Mouse (Mus musculus) heart, postnatal 0 days (tissue): ENCODE data around the gene 1110008P14Rik. TPM values are rescaled to one million over a fixed set of nuclear protein-coding genes. Genes with fewer than 3 reads are reported as not detected.
"Not testable (repeated sequence)": the region's sequence is repeated elsewhere in the genome, so short reads cannot be mapped to it uniquely, and the experiment has no call there.

Source experiments
- ATAC-seq: fragments of 200-750 bp; cut with Nextera tagmentation; 2 replicates; pipeline ENCODE4 v1.8.0; 2017; ENCODE audit warnings: low read depth, moderate number of reproducible peaks, moderate library complexity; ENCODE audit not compliant: insufficient read depth
- DNase-seq: peaks from one replicate; pipeline ENCODE4 v3.0.0-alpha.2; 2016; ENCODE audit warnings: low spot score
- H3K27ac ChIP-seq: fragments of 300-500 bp; sonication (generic); 2 replicates; pipeline ENCODE4 v1.5.1; 2014; ENCODE audit warnings: low read depth, mild to moderate bottlenecking
- H3K27me3 ChIP-seq: fragments of 300-500 bp; sonication (generic); 2 replicates; pipeline ENCODE4 v1.6.1; 2014; ENCODE audit warnings: low read length, mixed read lengths; ENCODE audit not compliant: control insufficient read depth, insufficient read depth
- H3K36me3 ChIP-seq: fragments of 300-500 bp; sonication (generic); replicated peaks from 2 replicates; pipeline ENCODE4 v1.6.1; 2014; ENCODE audit warnings: low read length, mixed read lengths; ENCODE audit not compliant: control insufficient read depth, insufficient read depth
- H3K4me1 ChIP-seq: fragments of 300-500 bp; sonication (generic); 2 replicates; pipeline ENCODE4 v1.6.1; 2014; ENCODE audit warnings: antibody characterized with exemption; ENCODE audit not compliant: control insufficient read depth, insufficient read depth
- H3K4me2 ChIP-seq: fragments of 300-500 bp; sonication (generic); 2 replicates; pipeline ENCODE4 v1.6.1; 2014; ENCODE audit warnings: low read depth, mild to moderate bottlenecking, low read length, moderate library complexity
- H3K4me3 ChIP-seq: fragments of 300-500 bp; sonication (generic); 2 replicates; pipeline ENCODE4 v1.5.1; 2014; ENCODE audit warnings: low read depth, low read length
- H3K9ac ChIP-seq: fragments of 300-500 bp; sonication (generic); replicated peaks from 2 replicates; pipeline ENCODE4 v1.6.1; 2014; ENCODE audit warnings: low read depth, low read length, mixed read lengths
- H3K9me3 ChIP-seq: fragments of 300-500 bp; sonication (generic); replicated peaks from 2 replicates; pipeline ENCODE4 v1.6.1; 2016; ENCODE audit warnings: low read length; ENCODE audit not compliant: control insufficient read depth
- CTCF ChIP-seq: IDR thresholded peaks from 2 replicates; pipeline ENCODE4 v1.5.1; 2016; ENCODE audit warnings: antibody characterized with exemption, control low read depth, low read depth
- EP300 ChIP-seq: IDR thresholded peaks from 2 replicates; pipeline ENCODE4 v1.6.1; 2016; ENCODE audit warnings: antibody characterized with exemption, low read depth
- WGBS: fragments of 180-500 bp; shearing (Covaris S2); extraction: QIAGEN DNeasy Blood & Tissue Kit; methylation state at CpG from one replicate; pipeline ENCODE4 v1.1.7; 2014; 5-methylcytosine and 5-hydroxymethylcytosine counted together
- polyA plus RNA-seq: library from polyadenylated mRNA; unstranded; fragments of >200 nt; fragmentation: Nextera tagmentation; extraction: Ambion mirVana; gene quantifications from 2 replicates; pipeline ENCODE4 v1.2.1, GENCODE M21; 2015
- total RNA-seq: library from RNA; depleted of rRNA; stranded (reverse); fragments of >200 nt; gene quantifications from 2 replicates; pipeline ENCODE4 v1.2.3, GENCODE M21; 2014; ENCODE audit warnings: low replicate concordance

1110008P14Rik gene
- total and polyA plus RNA-seq, 2 experiments from 2014 or later = 77.0 to 195 TPM

DNA sequence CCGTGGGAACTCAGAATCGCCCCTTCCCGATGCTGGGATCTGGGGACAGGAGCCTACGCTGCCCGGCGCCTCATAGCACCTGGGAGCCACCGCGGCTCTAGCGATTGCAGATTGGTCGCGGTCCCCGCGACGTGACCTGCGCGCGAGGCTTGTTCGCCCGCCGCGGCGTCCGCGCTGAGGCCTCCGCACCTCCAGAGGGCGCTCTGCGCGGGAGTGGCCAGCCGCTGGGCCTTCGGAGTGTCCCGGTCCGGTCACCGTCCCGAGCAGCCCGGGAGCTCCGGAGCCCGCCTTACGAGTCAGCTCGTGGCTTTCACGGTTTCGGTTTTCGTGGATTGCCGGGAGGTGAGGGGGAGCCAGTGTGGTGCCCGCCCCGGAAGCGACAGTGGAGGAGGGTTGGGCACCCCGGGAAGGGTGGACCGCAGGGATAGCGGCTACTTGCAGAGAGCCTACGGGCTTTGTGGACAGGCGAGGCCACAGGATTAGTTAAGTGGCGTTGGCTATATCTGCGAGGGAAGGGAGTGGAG is 18.9 kb downstream of the 1110008P14Rik start:
- Histone ChIP-seq H3K9ac (peak overlapping the region; percentile 72), H3K36me3 (peaks cover 31% of the 10 kb centered on the region), H3K27ac (peak overlapping the region; percentile 84), H3K27me3 (no peaks in the 10 kb centered on the region), H3K4me3 (peak overlapping the region; percentile 61), H3K4me1 (peaks cover 5% of the 10 kb centered on the region), H3K4me2 (peak overlapping the region; percentile 69), H3K9me3 (no peaks in the 10 kb centered on the region)
- ATAC-seq (peak; percentile 85), DNase-seq (peak; percentile 84)
- TF ChIP-seq CTCF = peak; percentile 77
- 0 out of 2 replicates have a peak, but pooled peaks have one; percentile 47 for TF ChIP-seq EP300
- WGBS = under 1% methylated on average over 52 of the region's 53 CpGs

DNA sequence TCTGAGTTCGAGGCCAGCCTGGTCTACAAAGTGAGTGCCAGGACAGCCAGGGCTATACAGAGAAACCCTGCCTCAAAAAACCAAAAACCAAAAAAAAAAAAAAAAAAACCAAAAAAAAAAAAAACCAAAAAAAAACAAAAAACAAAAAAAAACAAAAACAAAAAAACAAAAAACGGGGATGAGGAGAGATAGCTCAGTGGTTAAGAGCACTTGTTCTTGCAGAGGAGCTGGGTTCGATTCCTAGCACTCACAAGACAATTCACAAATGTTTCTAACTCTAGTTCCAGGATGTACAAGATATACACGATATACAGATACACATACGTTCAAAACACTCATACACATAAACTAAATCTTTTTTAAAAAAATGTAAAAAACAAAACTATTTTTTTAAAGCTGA is 19.5 kb downstream of the 1110008P14Rik start:
- DNase-seq, H3K27me3 ChIP-seq, H3K9me3 ChIP-seq, H3K4me1 ChIP-seq, ATAC-seq: not testable (repeated sequence)
- Histone ChIP-seq H3K27ac (peak overlapping the region; percentile 84), H3K36me3 (peaks cover 25% of the 10 kb centered on the region), H3K4me2 (peak overlapping the region; percentile 69), H3K9ac (peak overlapping the region; percentile 72), H3K4me3 (peak overlapping the region; percentile 61)
- 34% methylated on average over 5 of the region's 5 CpGs for whole genome bisulfite sequencing

DNA sequence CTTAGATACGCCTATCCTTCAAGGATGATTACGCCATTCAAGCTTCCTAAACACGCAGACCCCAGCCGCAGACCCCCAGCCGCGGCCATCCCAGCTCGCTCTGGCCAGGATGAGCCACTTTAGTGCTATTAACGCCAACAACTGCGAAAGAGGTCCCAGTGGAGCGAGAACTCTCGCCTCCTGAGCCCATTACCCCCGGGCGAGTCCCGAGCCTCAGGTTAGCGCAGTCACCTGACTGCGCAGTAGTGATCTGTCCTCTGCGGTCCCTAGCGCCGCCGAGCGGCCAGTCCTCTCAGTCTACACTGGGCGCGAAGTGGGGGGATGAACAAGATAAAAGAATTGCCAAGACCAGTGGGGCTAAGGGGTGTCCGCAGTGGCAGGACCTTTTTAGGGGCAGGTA is 20.3 kb downstream of the 1110008P14Rik start:
- TF ChIP-seq CTCF (peak; percentile 51), EP300 (no peak)
- H3K9ac ChIP-seq = no peak overlapping the region
- no peak overlapping the region for H3K27ac ChIP-seq
- H3K4me2 ChIP-seq = peak overlapping the region; percentile 69
- ATAC-seq (peak; percentile 34), DNase-seq (peak; percentile 56)
- peaks cover 19% of the 10 kb centered on the region for H3K36me3 ChIP-seq
- peaks cover 5% of the 10 kb centered on the region for H3K4me1 ChIP-seq
- no peaks in the 10 kb centered on the region for H3K9me3 ChIP-seq
- H3K4me3 ChIP-seq = peak overlapping the region; percentile 36
- WGBS = 2% methylated on average over 24 of the region's 24 CpGs
- H3K27me3 ChIP-seq = no peaks in the 10 kb centered on the region

DNA sequence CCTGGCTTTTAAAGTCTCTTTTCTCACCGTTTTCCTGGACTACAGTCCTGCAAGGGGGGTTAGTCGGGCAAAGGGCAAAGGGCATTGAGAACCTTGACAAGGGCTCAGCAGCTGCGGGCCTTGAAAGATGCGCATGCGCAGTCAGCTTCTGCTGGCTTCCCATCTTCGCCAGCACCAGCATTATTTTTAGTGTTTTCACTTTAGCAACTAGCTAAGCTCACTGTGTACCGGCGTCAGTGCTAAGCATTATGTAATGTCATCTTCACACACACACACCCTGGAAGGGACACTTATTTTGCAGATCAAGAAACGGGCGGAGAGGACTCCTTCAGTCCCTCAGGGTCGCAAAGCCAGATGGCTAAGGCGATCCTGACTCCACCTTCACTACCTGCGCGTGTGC is 21.0 kb downstream of the 1110008P14Rik start:
- Histone ChIP-seq H3K4me1 (peaks cover 5% of the 10 kb centered on the region), H3K9me3 (no peaks in the 10 kb centered on the region), H3K27me3 (no peaks in the 10 kb centered on the region), H3K36me3 (peaks cover 17% of the 10 kb centered on the region), H3K9ac (no peak overlapping the region), H3K27ac (no peak overlapping the region), H3K4me3 (peak overlapping the region; percentile 36), H3K4me2 (peak overlapping the region; percentile 69)
- no peak for ATAC-seq
- 6% methylated on average over 14 of the region's 14 CpGs for WGBS
- no peak for TF ChIP-seq CTCF
- no peak for TF ChIP-seq EP300
- peak; percentile 54 for DNase-seq

DNA sequence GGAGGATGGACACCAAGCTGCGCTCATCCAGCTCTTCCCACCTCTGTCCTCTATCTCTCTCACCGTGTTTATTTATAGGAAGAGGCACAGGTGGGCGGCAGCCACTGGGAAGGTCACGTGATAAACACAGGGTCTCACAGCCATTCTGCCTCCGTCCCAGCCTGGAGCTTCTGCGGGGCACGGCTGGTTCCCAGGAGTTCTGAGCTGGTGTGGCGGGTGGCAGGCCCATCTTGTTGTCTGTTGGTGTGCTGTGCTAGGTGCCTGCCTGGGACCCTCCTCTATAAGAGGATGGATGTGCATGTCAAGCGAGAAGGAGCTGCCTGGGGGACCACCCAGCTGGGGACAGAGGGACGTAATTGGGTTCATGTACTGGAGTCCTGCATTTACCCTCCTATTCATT is 23.4 kb downstream of the 1110008P14Rik start:
- 50% methylated on average over 10 of the region's 10 CpGs for WGBS
- H3K9me3 ChIP-seq = no peaks in the 10 kb centered on the region
- TF ChIP-seq EP300 (no peak), CTCF (no peak)

DNA sequence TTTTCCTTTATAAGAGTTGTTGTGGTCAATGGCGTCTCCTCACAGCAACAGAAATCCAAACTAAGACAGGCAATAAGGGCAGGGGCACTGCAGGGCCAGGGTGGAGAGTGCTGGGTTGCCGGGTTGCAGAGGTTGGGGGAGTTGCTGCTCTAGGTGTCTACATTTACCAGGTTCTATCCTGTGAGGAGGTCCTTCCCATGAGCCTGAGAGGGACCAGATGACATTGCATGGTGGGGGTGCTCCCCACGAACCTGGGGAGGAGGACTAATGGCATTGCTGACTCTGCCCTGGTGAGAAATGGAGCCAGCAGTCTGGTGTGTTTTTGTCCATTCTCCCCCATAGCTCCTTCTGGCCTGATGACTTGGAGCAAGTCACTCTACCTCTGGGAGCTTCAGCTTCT is 24.0 kb downstream of the 1110008P14Rik start:
- no peak for ATAC-seq

More for the DNA sequence above, 23.4 kb downstream of the 1110008P14Rik start:
- ATAC-seq = no peak
- H3K27me3 ChIP-seq = no peaks in the 10 kb centered on the region
- H3K27ac ChIP-seq = no peak overlapping the region
- H3K36me3 ChIP-seq = no peaks in the 10 kb centered on the region
- H3K4me3 ChIP-seq = no peak overlapping the region
- no peak overlapping the region for H3K4me2 ChIP-seq
- no peak overlapping the region for H3K9ac ChIP-seq
- DNase-seq = no peak
- no peaks in the 10 kb centered on the region for H3K4me1 ChIP-seq

More for the DNA sequence above, 24.0 kb downstream of the 1110008P14Rik start:
- Histone ChIP-seq H3K9ac (no peak overlapping the region), H3K4me2 (no peak overlapping the region), H3K36me3 (no peaks in the 10 kb centered on the region), H3K27ac (no peak overlapping the region), H3K4me1 (peaks cover 3% of the 10 kb centered on the region; the same call in 1 of the 2 replicates), H3K4me3 (no peak overlapping the region), H3K27me3 (peaks cover 2% of the 10 kb centered on the region; the same call in 1 of the 2 replicates), H3K9me3 (no peaks in the 10 kb centered on the region)
- DNase-seq = no peak
- TF ChIP-seq EP300 (no peak), CTCF (no peak)
- 79% methylated on average over 3 of the region's 3 CpGs for WGBS
